Mouse (Mus musculus): ENCODE data around the gene Safb2. TPM values are rescaled to one million over a fixed set of nuclear protein-coding genes. Genes with fewer than 3 reads are reported as not detected.

Safb2 gene
- polyA plus RNA-seq, 2 experiments, result 16.8 to 40.2 TPM

- Histone ChIP-seq H3K4me3 (ENCODE audit: insufficient read depth in 1 of 2, low read depth in 2 of 2, low read length in 2 of 2) (no peak overlapping the region), H3K9me3 (ENCODE audit: control insufficient read depth, low read length) (no peaks in the 10 kb centered on the region), H3K9ac (replicated peaks) (no peak overlapping the region), H3K27me3 (ENCODE audit: control insufficient read depth, insufficient read depth, low read length) (no peaks in the 10 kb centered on the region), H3K4me2 (ENCODE audit: low read depth) (no peak overlapping the region), H3K4me1 (replicated peaks; ENCODE audit: control insufficient read depth in 2 of 2, insufficient read depth in 2 of 2, low read length in 1 of 2) (peaks cover 0 to 4% of the 10 kb centered on the region in 2 experiments; a peak in 1 of 4 replicates), H3K36me3 (replicated peaks; ENCODE audit: control insufficient read depth, insufficient read depth, low read depth) (peaks cover 85% of the 10 kb centered on the region), H3K27ac (no peak overlapping the region)
- ATAC-seq (ENCODE audit: insufficient read depth), result no peak
- 88% methylated on average over 1 of the region's 1 CpGs for WGBS (ENCODE audit: insufficient replicate concordance)
- TF ChIP-seq EP300 (IDR thresholded peaks at IDR 0.05; ENCODE audit: low read depth) (no peak), CTCF (IDR thresholded peaks at IDR 0.05; ENCODE audit: low read depth) (no peak)
- no peak for DNase-seq (ENCODE audit: low read depth in 3 of 3, low spot score in 3 of 3)
These were observed 12.2 kb downstream of the Safb2 start for GRCm38 (mm10) chr17:56572154-56572553.

DNA sequence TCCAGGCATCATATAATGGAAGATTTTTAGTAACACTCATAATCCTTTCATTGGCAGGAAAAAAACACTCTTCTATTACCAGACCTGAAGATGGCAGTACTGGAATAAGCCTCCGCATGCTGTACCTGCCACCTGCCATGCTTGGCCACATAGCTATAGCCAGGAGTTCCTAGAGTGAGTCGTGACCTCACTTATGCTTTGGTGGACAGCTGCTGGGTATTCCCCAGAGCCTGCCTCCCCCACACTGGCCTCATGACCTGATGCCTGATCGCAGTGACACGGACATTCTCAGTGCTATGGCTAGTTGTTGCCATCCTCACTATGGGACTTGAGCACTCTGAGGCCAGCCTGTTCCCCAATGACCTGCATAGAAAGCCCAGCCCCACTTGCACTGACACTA, 14.1 kb downstream of the Safb2 start:
- Histone ChIP-seq H3K27me3 (ENCODE audit: control insufficient read depth, insufficient read depth, low read length) (no peaks in the 10 kb centered on the region), H3K4me3 (ENCODE audit: insufficient read depth in 1 of 2, low read depth in 2 of 2, low read length in 2 of 2) (no peak overlapping the region), H3K9me3 (ENCODE audit: control insufficient read depth, low read length) (no peaks in the 10 kb centered on the region), H3K4me2 (ENCODE audit: low read depth) (no peak overlapping the region), H3K4me1 (replicated peaks; ENCODE audit: control insufficient read depth in 2 of 2, insufficient read depth in 2 of 2, low read length in 1 of 2) (peaks cover 0 to 4% of the 10 kb centered on the region in 2 experiments; a peak in 1 of 4 replicates), H3K36me3 (replicated peaks; ENCODE audit: control insufficient read depth, insufficient read depth, low read depth) (peaks cover 92% of the 10 kb centered on the region), H3K9ac (replicated peaks) (no peak overlapping the region), H3K27ac (no peak overlapping the region)
- 84% methylated on average over 4 of the region's 4 CpGs for WGBS (ENCODE audit: insufficient replicate concordance)
- ATAC-seq (ENCODE audit: insufficient read depth) (no peak), DNase-seq (ENCODE audit: low read depth in 3 of 3, low spot score in 3 of 3) (no peak)
- TF ChIP-seq CTCF (IDR thresholded peaks at IDR 0.05; ENCODE audit: low read depth) (no peak), EP300 (IDR thresholded peaks at IDR 0.05; ENCODE audit: low read depth) (no peak)

DNA sequence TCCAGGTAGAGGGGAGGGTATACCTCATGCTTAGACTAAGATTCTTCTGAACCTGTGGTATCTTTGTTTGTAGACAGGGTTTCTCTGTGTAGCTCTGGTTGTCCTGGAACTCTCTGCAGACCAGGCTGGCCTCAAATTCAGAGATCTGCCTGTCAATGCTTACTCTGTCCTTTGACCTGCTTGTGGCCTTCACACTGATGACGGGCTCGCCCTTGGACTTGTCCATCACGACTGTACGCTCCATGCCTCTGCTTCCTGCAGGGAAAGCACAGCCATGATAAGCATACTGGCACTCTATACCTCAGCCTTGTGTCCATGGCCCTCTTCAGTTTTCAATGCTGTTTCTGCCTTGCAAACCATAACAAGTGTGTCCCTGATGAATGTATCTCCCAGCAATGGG, 17.0 kb downstream of the Safb2 start:
- 82% methylated on average over 4 of the region's 4 CpGs for WGBS (ENCODE audit: insufficient replicate concordance)
- no peak overlapping the region for H3K4me3 ChIP-seq (ENCODE audit: insufficient read depth in 1 of 2, low read depth in 2 of 2, low read length in 2 of 2)
- no peak overlapping the region for H3K9ac ChIP-seq (replicated peaks)
- no peak for TF ChIP-seq EP300 (IDR thresholded peaks at IDR 0.05; ENCODE audit: low read depth)
- TF ChIP-seq CTCF (IDR thresholded peaks at IDR 0.05; ENCODE audit: low read depth), result no peak
- no peak overlapping the region for H3K4me2 ChIP-seq (ENCODE audit: low read depth)
- H3K4me1 ChIP-seq (replicated peaks; ENCODE audit: control insufficient read depth in 2 of 2, insufficient read depth in 2 of 2, low read length in 1 of 2), result no peaks in the 10 kb centered on the region
- ATAC-seq (ENCODE audit: insufficient read depth) (no peak), DNase-seq (ENCODE audit: low read depth in 3 of 3, low spot score in 3 of 3) (no peak)
- H3K36me3 ChIP-seq (replicated peaks; ENCODE audit: control insufficient read depth, insufficient read depth, low read depth), result peaks cover 99% of the 10 kb centered on the region
- no peak overlapping the region for H3K27ac ChIP-seq
- no peaks in the 10 kb centered on the region for H3K9me3 ChIP-seq (ENCODE audit: control insufficient read depth, low read length)
- H3K27me3 ChIP-seq (ENCODE audit: control insufficient read depth, insufficient read depth, low read length), result no peaks in the 10 kb centered on the region

- DNase-seq (ENCODE audit: low read depth in 3 of 3, low spot score in 3 of 3) (no peak), ATAC-seq (ENCODE audit: insufficient read depth) (no peak)
- 89% methylated on average over 5 of the region's 5 CpGs for WGBS (ENCODE audit: insufficient replicate concordance)
- no peaks in the 10 kb centered on the region for H3K4me1 ChIP-seq (replicated peaks; ENCODE audit: control insufficient read depth in 2 of 2, insufficient read depth in 2 of 2, low read length in 1 of 2)
- H3K9ac ChIP-seq (replicated peaks), result no peak overlapping the region
- no peaks in the 10 kb centered on the region for H3K9me3 ChIP-seq (ENCODE audit: control insufficient read depth, low read length)
- no peak overlapping the region for H3K27ac ChIP-seq
- H3K4me3 ChIP-seq (ENCODE audit: insufficient read depth in 1 of 2, low read depth in 2 of 2, low read length in 2 of 2), result no peak overlapping the region
- H3K4me2 ChIP-seq (ENCODE audit: low read depth), result no peak overlapping the region
- H3K36me3 ChIP-seq (replicated peaks; ENCODE audit: control insufficient read depth, insufficient read depth, low read depth), result peaks cover 99% of the 10 kb centered on the region
- H3K27me3 ChIP-seq (ENCODE audit: control insufficient read depth, insufficient read depth, low read length), result no peaks in the 10 kb centered on the region
- TF ChIP-seq EP300 (IDR thresholded peaks at IDR 0.05; ENCODE audit: low read depth), result no peak
- no peak for TF ChIP-seq CTCF (IDR thresholded peaks at IDR 0.05; ENCODE audit: low read depth)
These were observed 17.5 kb downstream of the Safb2 start for GRCm38 (mm10) chr17:56566918-56567317.

- WGBS (ENCODE audit: insufficient replicate concordance), result 95% methylated on average over 29 of the region's 29 CpGs
- ATAC-seq (ENCODE audit: insufficient read depth) (no peak), DNase-seq (ENCODE audit: low read depth in 3 of 3, low spot score in 3 of 3) (no peak)
These were observed 18.1 kb downstream of the Safb2 start for GRCm38 (mm10) chr17:56566293-56566692.

More at GRCm38 (mm10) chr17:56566293-56566692, 18.1 kb downstream of the Safb2 start:
- H3K4me3 ChIP-seq (ENCODE audit: insufficient read depth in 1 of 2, low read depth in 2 of 2, low read length in 2 of 2), result no peak overlapping the region
- no peaks in the 10 kb centered on the region for H3K9me3 ChIP-seq (ENCODE audit: control insufficient read depth, low read length)
- peaks cover 99% of the 10 kb centered on the region for H3K36me3 ChIP-seq (replicated peaks; ENCODE audit: control insufficient read depth, insufficient read depth, low read depth)
- no peak overlapping the region for H3K27ac ChIP-seq
- no peak overlapping the region for H3K4me2 ChIP-seq (ENCODE audit: low read depth)
- H3K9ac ChIP-seq (replicated peaks), result no peak overlapping the region
- no peak for TF ChIP-seq EP300 (IDR thresholded peaks at IDR 0.05; ENCODE audit: low read depth)
- no peak for TF ChIP-seq CTCF (IDR thresholded peaks at IDR 0.05; ENCODE audit: low read depth)
- no peaks in the 10 kb centered on the region for H3K4me1 ChIP-seq (replicated peaks; ENCODE audit: control insufficient read depth in 2 of 2, insufficient read depth in 2 of 2, low read length in 1 of 2)
- no peaks in the 10 kb centered on the region for H3K27me3 ChIP-seq (ENCODE audit: control insufficient read depth, insufficient read depth, low read length)

Data from liver, embryonic 14.5 days (tissue).